Mouse (Mus musculus): ENCODE measurements around the gene Mfsd6. TPM values are rescaled to one million over a fixed set of nuclear protein-coding genes. Genes with fewer than 3 reads are reported as not detected.

Gene Mfsd6
- polyA plus RNA-seq, 1 experiment from 2014 or later, result 3.2 TPM

GRCm38 (mm10) chr1:52618217-52618616, 109.0 kb downstream of the Mfsd6 start:
- WGBS, result 50% methylated on average over 1 of the region's 1 CpGs
- Histone ChIP-seq H3K4me3 (replicated peaks; ENCODE audit: low read depth, low read length) (no peak overlapping the region), H3K4me2 (ENCODE audit: low read length) (no peak overlapping the region), H3K27ac (no peak overlapping the region), H3K4me1 (replicated peaks; ENCODE audit: insufficient read depth, low read length) (no peaks in the 10 kb centered on the region), H3K9me3 (replicated peaks; ENCODE audit: low read length) (no peaks in the 10 kb centered on the region), H3K36me3 (ENCODE audit: insufficient read depth, low read length) (no peaks in the 10 kb centered on the region), H3K9ac (ENCODE audit: low read depth, low read length) (no peak overlapping the region), H3K27me3 (ENCODE audit: insufficient read depth, low read length) (no peaks in the 10 kb centered on the region)
- DNase-seq (ENCODE audit: low spot score), result no peak
- no peak for TF ChIP-seq CTCF (IDR thresholded peaks at IDR 0.05; ENCODE audit: low read depth)
- ATAC-seq (replicated peaks; ENCODE audit: low FRiP score, low read depth), result no peak

- H3K9ac ChIP-seq (ENCODE audit: low read depth, low read length), result no peak overlapping the region
- no peaks in the 10 kb centered on the region for H3K4me1 ChIP-seq (replicated peaks; ENCODE audit: insufficient read depth, low read length)
- no peak for TF ChIP-seq CTCF (IDR thresholded peaks at IDR 0.05; ENCODE audit: low read depth)
- DNase-seq (ENCODE audit: low spot score) (no peak), ATAC-seq (replicated peaks; ENCODE audit: low FRiP score, low read depth) (no peak)
- H3K27me3 ChIP-seq (ENCODE audit: insufficient read depth, low read length), result no peaks in the 10 kb centered on the region
- 83% methylated on average over 4 of the region's 4 CpGs for WGBS
- no peak overlapping the region for H3K4me2 ChIP-seq (ENCODE audit: low read length)
- H3K36me3 ChIP-seq (ENCODE audit: insufficient read depth, low read length), result no peaks in the 10 kb centered on the region
- no peak overlapping the region for H3K4me3 ChIP-seq (replicated peaks; ENCODE audit: low read depth, low read length)
- no peaks in the 10 kb centered on the region for H3K9me3 ChIP-seq (replicated peaks; ENCODE audit: low read length)
- no peak overlapping the region for H3K27ac ChIP-seq
These were observed 118.8 kb downstream of the Mfsd6 start for GRCm38 (mm10) chr1:52608486-52608885.

GRCm38 (mm10) chr1:52607700-52608099, 119.6 kb downstream of the Mfsd6 start:
- no peak for ATAC-seq (replicated peaks; ENCODE audit: low FRiP score, low read depth)
- WGBS, result 88% methylated on average over 1 of the region's 1 CpGs
- Histone ChIP-seq H3K9me3 (replicated peaks; ENCODE audit: low read length) (no peaks in the 10 kb centered on the region), H3K36me3 (ENCODE audit: insufficient read depth, low read length) (no peaks in the 10 kb centered on the region), H3K4me3 (replicated peaks; ENCODE audit: low read depth, low read length) (no peak overlapping the region), H3K9ac (ENCODE audit: low read depth, low read length) (no peak overlapping the region), H3K4me1 (replicated peaks; ENCODE audit: insufficient read depth, low read length) (no peaks in the 10 kb centered on the region), H3K4me2 (ENCODE audit: low read length) (no peak overlapping the region), H3K27ac (no peak overlapping the region), H3K27me3 (ENCODE audit: insufficient read depth, low read length) (no peaks in the 10 kb centered on the region)
- DNase-seq (ENCODE audit: low spot score), result no peak
- no peak for TF ChIP-seq CTCF (IDR thresholded peaks at IDR 0.05; ENCODE audit: low read depth)

Other genes with a start within 250 kb of the Mfsd6 start
- 15.6 and 15.9 TPM in 2 replicates for gene Nab1, start 226.8 kb downstream of the Mfsd6 start, polyA plus RNA-seq (2015; fragmentation: Nextera tagmentation; extraction: Ambion mirVana)
- gene Nemp2, start 96.8 kb downstream of the Mfsd6 start, polyA plus RNA-seq (2015; fragmentation: Nextera tagmentation; extraction: Ambion mirVana), result 5.8 and 6.2 TPM in 2 replicates
- 16.3 and 16.9 TPM in 2 replicates for gene Inpp1, start 90.2 kb upstream of the Mfsd6 start, polyA plus RNA-seq (2015; fragmentation: Nextera tagmentation; extraction: Ambion mirVana)
- gene Hibch, start 117.5 kb upstream of the Mfsd6 start, polyA plus RNA-seq (2015; fragmentation: Nextera tagmentation; extraction: Ambion mirVana), result 29.4 and 30.7 TPM in 2 replicates